Mouse (Mus musculus): ENCODE measurements around the gene Son. TPM values are rescaled to one million over a fixed set of nuclear protein-coding genes. Genes with fewer than 3 reads are reported as not detected.

Son gene
- polyA plus RNA-seq, 1 experiment from 2014 or later, result 114 TPM

DNA sequence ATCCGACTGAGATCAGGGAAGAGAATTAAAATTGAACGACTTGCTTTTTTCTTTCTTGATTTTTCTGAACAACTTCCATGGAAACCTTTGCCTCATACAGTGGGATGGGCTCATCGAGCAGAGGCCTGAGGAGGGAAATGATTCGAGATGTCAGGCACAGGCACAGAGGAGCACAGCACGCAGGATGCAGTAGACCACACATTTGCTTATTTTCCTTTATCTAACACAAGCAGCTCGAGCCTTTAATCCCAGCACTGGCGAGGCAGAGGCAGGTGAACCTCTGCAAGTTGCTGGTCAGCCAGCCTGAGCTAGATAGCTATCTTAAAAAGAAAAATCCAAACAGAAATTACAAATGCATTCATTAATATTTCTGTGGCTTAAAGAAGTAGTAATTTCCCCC lies 42.5 kb downstream of the Son start:
- no peak overlapping the region for H3K27ac ChIP-seq
- ATAC-seq (ENCODE audit: insufficient read depth, low FRiP score, low read depth), result no peak
- H3K27me3 ChIP-seq (replicated peaks), result no peaks in the 10 kb centered on the region
- H3K9ac ChIP-seq, result no peak overlapping the region
- H3K36me3 ChIP-seq, result peaks cover 2% of the 10 kb centered on the region; the same call in 1 of the 2 replicates
- peaks cover 14% of the 10 kb centered on the region for H3K4me1 ChIP-seq
- no peaks in the 10 kb centered on the region for H3K9me3 ChIP-seq
- H3K4me3 ChIP-seq (replicated peaks), result no peak overlapping the region; the same call in 1 of the 2 replicates
- peak overlapping the region; percentile 17; the same call in 1 of the 2 replicates for H3K4me2 ChIP-seq
- WGBS, result 39% methylated on average over 7 of the region's 7 CpGs

DNA sequence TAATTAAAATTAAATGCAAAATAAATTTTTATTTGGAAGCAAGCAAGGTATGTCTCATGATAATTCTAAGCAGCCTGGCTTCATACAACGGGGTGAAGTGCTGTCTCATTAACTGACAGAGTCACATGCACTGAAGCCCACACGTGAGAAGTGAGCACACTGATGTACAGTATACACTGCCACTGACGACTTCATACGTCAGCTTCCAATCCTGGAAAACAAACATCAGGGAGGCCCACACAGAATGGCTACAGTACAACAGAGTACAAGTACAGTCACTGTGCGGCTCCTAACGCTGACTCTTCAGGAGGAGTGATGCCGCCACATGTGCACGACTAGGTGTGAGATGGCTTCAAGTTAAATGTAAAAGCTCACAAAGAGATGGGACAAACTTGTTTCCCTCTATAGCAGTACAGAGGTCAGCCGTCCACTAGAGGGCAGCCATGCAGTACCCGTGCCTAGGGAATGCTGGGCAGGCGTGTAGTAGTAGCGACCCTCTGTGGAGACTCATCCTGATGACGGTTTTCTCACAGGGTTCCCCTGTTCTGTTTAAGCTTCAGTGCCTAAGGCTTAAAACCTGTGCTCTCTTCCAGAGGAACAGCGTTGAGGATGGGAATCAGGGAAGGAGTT lies 47.3 kb downstream of the Son start:
- H3K27me3 ChIP-seq (replicated peaks), result no peaks in the 10 kb centered on the region
- no peaks in the 10 kb centered on the region; the same call in 1 of the 2 replicates for H3K4me1 ChIP-seq
- H3K9me3 ChIP-seq, result no peaks in the 10 kb centered on the region
- 29% methylated on average over 14 of the region's 14 CpGs for WGBS
- H3K4me2 ChIP-seq, result no peak overlapping the region
- no peak overlapping the region for H3K4me3 ChIP-seq (replicated peaks)
- no peak overlapping the region for H3K9ac ChIP-seq
- peaks cover 6% of the 10 kb centered on the region for H3K36me3 ChIP-seq
- ATAC-seq (ENCODE audit: insufficient read depth, low FRiP score, low read depth), result peak; percentile 85
- H3K27ac ChIP-seq, result peak overlapping the region; percentile 54; the same call in 1 of the 2 replicates

DNA sequence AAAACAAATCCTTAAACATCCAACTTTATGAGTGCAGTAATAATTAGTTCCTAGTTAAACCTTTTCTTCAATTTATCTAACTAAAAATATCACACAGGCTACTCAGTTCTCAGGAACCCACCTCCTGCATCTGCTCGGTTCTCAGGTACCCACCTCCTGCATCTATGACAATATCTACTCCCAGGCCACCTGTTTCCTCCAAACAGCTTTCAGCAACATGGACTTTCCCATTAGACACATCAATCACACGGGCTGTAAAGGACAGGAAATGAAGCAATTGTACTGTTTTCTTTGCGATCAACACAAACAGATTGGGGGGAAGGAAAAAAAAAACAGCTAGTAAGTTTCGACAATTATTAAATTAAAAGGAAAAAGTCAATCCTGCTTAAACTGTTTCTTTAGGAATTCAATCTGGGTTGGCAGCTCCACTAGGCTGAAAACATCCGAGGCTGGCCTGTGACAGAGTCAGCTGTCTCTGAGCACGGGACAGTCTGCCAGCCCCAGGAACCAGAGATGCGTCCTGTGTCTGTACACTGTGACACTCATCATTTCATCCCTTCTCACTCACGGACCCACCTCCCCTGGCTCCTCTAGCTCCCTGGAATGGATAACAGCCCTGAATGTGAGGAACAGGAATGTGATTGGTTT lies 47.9 kb downstream of the Son start:
- Histone ChIP-seq H3K9ac (no peak overlapping the region), H3K4me2 (no peak overlapping the region), H3K4me3 (replicated peaks) (no peak overlapping the region), H3K36me3 (peaks cover 7% of the 10 kb centered on the region), H3K4me1 (no peaks in the 10 kb centered on the region; the same call in 1 of the 2 replicates), H3K27ac (peak overlapping the region; percentile 54; the same call in 1 of the 2 replicates), H3K9me3 (no peaks in the 10 kb centered on the region), H3K27me3 (replicated peaks) (no peaks in the 10 kb centered on the region)
- 0 out of 2 replicates have a peak, but pooled peaks have one; percentile 54 for ATAC-seq (ENCODE audit: insufficient read depth, low FRiP score, low read depth)
- WGBS, result 55% methylated on average over 8 of the region's 8 CpGs

DNA sequence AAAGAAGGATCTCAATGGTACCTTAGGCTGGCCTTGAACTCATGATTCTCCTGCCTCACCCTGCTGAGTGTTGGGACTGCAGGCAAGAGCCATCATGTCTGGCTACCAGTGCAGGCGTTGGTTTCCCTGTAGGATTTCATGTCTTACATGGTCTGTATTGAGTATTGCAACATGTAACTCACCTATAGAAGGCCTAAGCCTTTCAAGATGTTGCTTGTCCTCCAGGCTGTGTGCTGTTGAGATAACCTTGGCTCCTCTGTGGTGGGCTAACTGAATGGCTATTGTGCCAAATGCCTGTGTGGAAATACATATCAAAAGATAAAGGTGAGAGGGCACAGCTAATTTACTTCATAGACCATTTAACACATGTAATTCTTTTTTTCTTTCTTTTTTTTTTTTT lies 51.7 kb downstream of the Son start:
- ATAC-seq (ENCODE audit: insufficient read depth, low FRiP score, low read depth), result no peak
- 80% methylated on average over 1 of the region's 1 CpGs for WGBS

DNA sequence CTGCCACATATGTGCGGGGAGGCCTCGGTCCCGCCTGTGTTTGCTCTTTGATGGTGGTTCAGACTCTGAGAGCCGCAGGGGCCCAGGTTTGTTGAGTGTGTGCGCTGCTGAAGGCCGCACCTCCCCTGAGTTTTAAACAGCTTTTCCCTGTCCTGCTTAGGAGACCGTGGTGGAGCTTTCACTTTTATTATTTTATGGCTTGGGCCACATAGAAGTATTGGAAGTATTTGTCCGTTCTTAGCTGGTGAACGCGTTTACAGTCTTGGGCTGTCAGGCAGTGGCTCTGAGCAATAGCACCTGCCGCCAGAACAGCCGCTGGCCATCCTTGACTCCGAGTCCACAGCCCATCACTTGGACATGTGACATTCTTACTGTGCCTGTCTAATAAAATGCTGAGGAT lies 54.6 kb downstream of the Son start:
- Histone ChIP-seq H3K36me3 (peaks cover 22% of the 10 kb centered on the region), H3K27me3 (replicated peaks) (no peaks in the 10 kb centered on the region), H3K4me2 (no peak overlapping the region), H3K27ac (peak overlapping the region; percentile 74; the same call in 1 of the 2 replicates), H3K9me3 (no peaks in the 10 kb centered on the region), H3K9ac (no peak overlapping the region), H3K4me3 (replicated peaks) (no peak overlapping the region), H3K4me1 (peaks cover 5% of the 10 kb centered on the region; the same call in 1 of the 2 replicates)
- 40% methylated on average over 13 of the region's 13 CpGs for WGBS
- no peak for ATAC-seq (ENCODE audit: insufficient read depth, low FRiP score, low read depth)

More for the DNA sequence above, 51.7 kb downstream of the Son start:
- Histone ChIP-seq H3K4me3 (replicated peaks) (no peak overlapping the region), H3K4me2 (no peak overlapping the region), H3K27me3 (replicated peaks) (no peaks in the 10 kb centered on the region), H3K27ac (no peak overlapping the region), H3K9ac (no peak overlapping the region), H3K4me1 (peaks cover 5% of the 10 kb centered on the region; the same call in 1 of the 2 replicates), H3K9me3 (no peaks in the 10 kb centered on the region), H3K36me3 (peaks cover 12% of the 10 kb centered on the region)

DNA sequence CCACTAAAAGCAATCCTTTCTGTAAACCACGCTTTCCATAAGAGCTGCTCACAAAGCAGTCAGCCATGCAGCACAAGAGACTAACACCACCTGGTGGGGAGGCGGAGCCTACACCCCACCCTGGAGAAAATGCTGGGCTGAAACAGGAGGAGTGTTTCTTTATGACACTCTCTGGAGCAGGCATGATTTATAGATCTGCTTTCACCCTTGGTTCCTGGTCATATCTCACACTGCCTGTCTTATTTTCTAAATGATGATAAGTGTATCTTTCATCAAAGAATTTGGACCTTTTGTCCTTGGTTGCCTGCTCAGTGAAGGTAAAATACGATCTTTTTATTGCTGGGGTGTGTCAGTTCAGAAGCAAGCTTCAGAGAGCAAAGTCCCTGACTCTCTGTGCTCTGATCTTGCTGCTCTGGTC lies 55.5 kb downstream of the Son start:
- no peak overlapping the region for H3K4me2 ChIP-seq
- H3K27ac ChIP-seq, result peak overlapping the region; percentile 74

DNA sequence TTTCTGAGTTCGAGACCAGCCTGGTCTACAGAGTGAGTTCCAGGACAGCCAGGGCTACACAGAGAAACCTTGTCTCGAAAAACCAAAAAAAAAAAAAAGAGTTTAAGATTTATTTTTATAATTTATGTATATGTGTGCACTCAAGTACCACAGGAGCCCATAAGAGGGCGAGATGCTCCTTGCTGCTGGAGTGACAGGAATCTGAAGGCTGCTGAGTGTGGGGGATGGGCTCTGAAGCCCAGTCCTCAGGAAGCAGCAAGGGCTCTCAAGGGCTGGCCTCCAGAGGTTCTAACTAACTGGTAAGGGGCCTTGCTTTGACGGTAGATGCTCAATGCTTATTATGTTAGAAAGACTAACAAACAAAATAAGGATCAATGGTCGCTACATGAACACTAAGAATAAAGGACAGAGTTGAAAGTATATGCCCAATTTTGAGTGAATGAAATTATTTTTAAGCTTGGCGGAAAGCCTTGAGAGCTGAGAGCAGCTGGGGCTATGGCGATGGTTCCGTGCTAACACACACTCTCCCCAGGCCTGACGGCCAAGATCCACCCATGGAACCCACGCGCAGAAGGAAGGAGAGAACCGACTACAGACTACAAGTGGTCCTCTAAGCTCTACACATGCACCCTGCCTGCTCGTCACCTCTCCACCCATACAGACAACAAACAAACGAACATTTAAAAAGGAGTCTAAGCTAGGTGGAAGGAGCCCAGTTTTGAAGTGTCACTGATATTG lies 57.5 kb downstream of the Son start:
- 87% methylated on average over 14 of the region's 14 CpGs for WGBS
- peaks cover 5% of the 10 kb centered on the region; the same call in 1 of the 2 replicates for H3K4me1 ChIP-seq
- H3K4me3 ChIP-seq (replicated peaks), result no peak overlapping the region
- H3K4me2 ChIP-seq, result no peak overlapping the region
- no peak overlapping the region for H3K9ac ChIP-seq
- 0 out of 2 replicates have a peak, but pooled peaks cover 25% of the 10 kb centered on the region for H3K36me3 ChIP-seq
- no peak for ATAC-seq (ENCODE audit: insufficient read depth, low FRiP score, low read depth)
- H3K9me3 ChIP-seq, result no peaks in the 10 kb centered on the region
- no peak overlapping the region for H3K27ac ChIP-seq
- H3K27me3 ChIP-seq (replicated peaks), result no peaks in the 10 kb centered on the region

More for the DNA sequence above, 55.5 kb downstream of the Son start:
- Histone ChIP-seq H3K36me3 (peaks cover 26% of the 10 kb centered on the region), H3K9ac (no peak overlapping the region), H3K27me3 (replicated peaks) (no peaks in the 10 kb centered on the region), H3K4me1 (peaks cover 5% of the 10 kb centered on the region; the same call in 1 of the 2 replicates), H3K9me3 (no peaks in the 10 kb centered on the region), H3K4me3 (replicated peaks) (no peak overlapping the region)
- 36% methylated on average over 3 of the region's 3 CpGs for WGBS
- peak; percentile 67 for ATAC-seq (ENCODE audit: insufficient read depth, low FRiP score, low read depth)

DNA sequence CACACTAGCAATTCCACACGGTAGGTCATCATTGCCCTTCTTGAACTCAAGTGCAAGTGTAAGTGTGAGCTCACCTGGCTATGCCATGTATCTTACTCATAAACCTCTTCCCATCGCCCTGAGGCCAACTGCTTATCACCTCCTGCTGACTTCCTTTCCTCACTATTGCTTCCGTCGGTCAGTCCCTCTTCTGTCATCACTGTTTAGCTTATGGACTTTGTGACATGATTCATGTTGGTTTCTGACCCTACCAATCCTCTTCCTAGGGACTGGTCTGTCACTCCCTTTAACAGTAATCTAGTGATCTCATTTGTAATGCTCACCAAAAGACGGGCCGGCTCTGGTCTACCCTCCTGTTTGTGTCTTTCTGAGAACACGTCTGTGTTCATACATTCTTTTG lies 62.9 kb downstream of the Son start:
- Histone ChIP-seq H3K27ac (no peak overlapping the region), H3K4me3 (replicated peaks) (no peak overlapping the region), H3K27me3 (replicated peaks) (no peaks in the 10 kb centered on the region), H3K36me3 (peaks cover 25% of the 10 kb centered on the region; the same call in 1 of the 2 replicates), H3K4me2 (no peak overlapping the region), H3K9ac (no peak overlapping the region), H3K4me1 (no peaks in the 10 kb centered on the region), H3K9me3 (no peaks in the 10 kb centered on the region)
- WGBS, result 77% methylated on average over 7 of the region's 7 CpGs
- no peak for ATAC-seq (ENCODE audit: insufficient read depth, low FRiP score, low read depth)

DNA sequence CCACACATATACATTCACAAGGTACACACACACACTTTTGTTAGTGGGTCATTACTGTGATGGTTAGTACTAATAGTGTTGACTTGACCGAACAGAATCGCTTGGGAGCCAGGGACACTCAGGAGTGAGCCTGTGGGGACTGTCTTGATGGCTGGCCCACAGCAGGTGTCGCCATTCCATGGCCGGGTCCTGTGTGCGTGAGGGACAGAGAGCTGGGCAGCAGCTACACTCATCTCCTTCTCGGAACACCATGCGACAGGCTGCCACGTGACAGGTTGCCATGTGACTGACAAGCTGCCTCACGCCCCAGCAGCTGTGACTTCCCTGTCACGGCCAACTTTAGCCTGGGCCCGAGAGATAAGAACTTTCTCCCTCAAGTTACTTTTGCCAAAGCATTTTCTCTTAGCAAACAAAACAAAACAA lies 69.6 kb downstream of the Son start:
- 77% methylated on average over 11 of the region's 11 CpGs for WGBS
- H3K4me2 ChIP-seq, result no peak overlapping the region
- no peak overlapping the region for H3K4me3 ChIP-seq (replicated peaks)
- no peak overlapping the region for H3K9ac ChIP-seq
- peak; percentile 93 for ATAC-seq (ENCODE audit: insufficient read depth, low FRiP score, low read depth)
- H3K4me1 ChIP-seq, result no peaks in the 10 kb centered on the region
- H3K27ac ChIP-seq, result no peak overlapping the region
- H3K36me3 ChIP-seq, result peaks cover 15% of the 10 kb centered on the region
- no peaks in the 10 kb centered on the region for H3K27me3 ChIP-seq (replicated peaks)
- H3K9me3 ChIP-seq, result no peaks in the 10 kb centered on the region

DNA sequence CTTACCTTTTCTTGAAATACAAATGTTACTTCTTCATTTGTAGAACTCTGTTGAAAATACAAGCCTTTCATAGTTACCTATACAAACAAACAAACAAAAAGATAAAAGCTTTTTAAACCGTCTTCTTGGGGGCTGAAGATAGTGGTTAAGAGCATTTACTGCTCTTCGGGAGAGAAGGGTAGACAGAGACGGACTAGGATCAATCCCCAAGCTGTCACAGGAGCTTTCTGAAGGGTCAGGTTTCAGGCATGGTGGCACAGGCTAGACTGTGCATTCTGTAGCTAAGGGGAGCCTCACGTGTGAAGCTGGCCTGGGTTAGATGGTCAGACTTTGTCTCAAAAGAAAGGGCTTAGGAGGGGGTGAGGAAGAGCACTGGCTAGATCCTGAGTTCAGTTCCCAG lies 70.1 kb downstream of the Son start:
- Histone ChIP-seq H3K4me2 (no peak overlapping the region), H3K4me3 (replicated peaks) (no peak overlapping the region), H3K9me3 (no peaks in the 10 kb centered on the region), H3K27me3 (replicated peaks) (no peaks in the 10 kb centered on the region), H3K27ac (no peak overlapping the region), H3K36me3 (peaks cover 15% of the 10 kb centered on the region), H3K9ac (no peak overlapping the region), H3K4me1 (no peaks in the 10 kb centered on the region)
- 77% methylated on average over 4 of the region's 4 CpGs for WGBS
- no peak for ATAC-seq (ENCODE audit: insufficient read depth, low FRiP score, low read depth)

DNA sequence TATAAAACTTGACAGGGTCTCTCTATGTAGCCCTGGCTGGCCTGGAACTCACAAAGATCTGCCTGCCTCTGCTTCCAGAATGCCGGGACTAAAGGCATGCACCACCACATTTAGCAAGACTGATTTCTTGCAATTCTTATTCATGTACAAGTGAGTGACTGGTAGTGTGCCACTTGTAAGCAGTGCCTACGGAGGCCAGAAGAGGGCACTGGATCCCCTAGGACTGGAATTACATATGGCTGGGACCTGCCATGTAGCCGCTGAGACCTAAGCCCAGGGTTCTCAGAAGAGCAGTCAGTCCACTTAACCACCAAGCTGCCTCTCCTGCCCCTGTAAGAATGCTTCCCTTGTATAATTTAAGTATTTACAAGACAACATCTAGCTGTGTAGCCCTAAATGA lies 76.9 kb downstream of the Son start:
- Histone ChIP-seq H3K4me3 (replicated peaks) (no peak overlapping the region), H3K27me3 (replicated peaks) (no peaks in the 10 kb centered on the region), H3K4me2 (no peak overlapping the region), H3K36me3 (no peaks in the 10 kb centered on the region; the same call in 1 of the 2 replicates), H3K27ac (no peak overlapping the region), H3K9me3 (no peaks in the 10 kb centered on the region), H3K9ac (no peak overlapping the region), H3K4me1 (no peaks in the 10 kb centered on the region)
- 55% methylated on average over 3 of the region's 3 CpGs for WGBS
- no peak for ATAC-seq (ENCODE audit: insufficient read depth, low FRiP score, low read depth)
